Mouse (Mus musculus) CH12.LX (cell line): ENCODE results near the gene Gm21970. TPM values are rescaled to one million over a fixed set of nuclear protein-coding genes. Genes with fewer than 3 reads are reported as not detected.
"Not testable (repeated sequence)": the region's sequence is repeated elsewhere in the genome, so short reads cannot be mapped to it uniquely, and the experiment has no call there.

Experiments used
- DNase-seq: peaks from one replicate; pipeline ENCODE4 v3.0.0-alpha.2; 2013; ENCODE audit errors: extremely low read depth
- H3K27ac ChIP-seq: 2 replicates; pipeline ENCODE4 v1.5.1; 2012; ENCODE audit warnings: low read depth, mild to moderate bottlenecking, control low read depth, moderate library complexity; ENCODE audit not compliant: insufficient read depth
- H3K27me3 ChIP-seq: replicated peaks from 2 replicates; pipeline ENCODE3; 2012; ENCODE audit warnings: inconsistent platforms
- H3K36me3 ChIP-seq, 2 experiments: replicated peaks in 1 of 2; 2 replicates each; pipeline versions ENCODE3 to v1.6.1; 2012; ENCODE audit warnings: inconsistent platforms in 1 of 2, low read length in 1 of 2, mild to moderate bottlenecking in 1 of 2, mixed read lengths in 1 of 2, moderate library complexity in 1 of 2; ENCODE audit not compliant: control insufficient read depth in 1 of 2, insufficient read depth in 1 of 2
- H3K4me1 ChIP-seq, 2 experiments: 2 replicates each; pipeline ENCODE4 v1.6.1; 2012; ENCODE audit warnings: inconsistent platforms in 1 of 2, moderate library complexity in 1 of 2; ENCODE audit not compliant: insufficient read depth in 2 of 2, control insufficient read depth in 1 of 2
- H3K4me2 ChIP-seq: 2 replicates; pipeline ENCODE4 v1.6.1; 2012; ENCODE audit warnings: low read depth, mild to moderate bottlenecking, control low read depth; ENCODE audit not compliant: poor library complexity, insufficient read depth, severe bottlenecking
- H3K4me3 ChIP-seq, 3 experiments: fragments of 150-350 bp in 1 of 3; sonication (generic) in 1 of 3; replicated peaks in 1 of 3; 2 replicates each; pipeline versions ENCODE3 to v1.5.1; 2011 to 2012; ENCODE audit warnings: low read depth in 2 of 3, low read length in 2 of 3, mild to moderate bottlenecking in 2 of 3, moderate library complexity in 2 of 3, control low read depth in 1 of 3, improper control_type of control experiment in 1 of 3, inconsistent platforms in 1 of 3, mixed read lengths in 1 of 3; ENCODE audit not compliant: poor library complexity in 1 of 3
- H3K79me2 ChIP-seq: replicated peaks from 2 replicates; pipeline ENCODE4 v1.6.1; 2012; ENCODE audit warnings: mild to moderate bottlenecking, moderate library complexity; ENCODE audit not compliant: control insufficient read depth, poor library complexity, insufficient read depth, severe bottlenecking; ENCODE audit errors: extremely low read depth
- H3K9ac ChIP-seq: 2 replicates; pipeline ENCODE4 v1.6.1; 2012; ENCODE audit warnings: low read depth, mild to moderate bottlenecking, control low read depth, moderate library complexity; ENCODE audit not compliant: insufficient read depth
- H3K9me3 ChIP-seq: replicated peaks from 2 replicates; pipeline ENCODE3; 2012; ENCODE audit warnings: low read length, inconsistent platforms, mixed read lengths
- CTCF ChIP-seq, 2 experiments: IDR thresholded peaks in 1 of 2; conservative IDR thresholded peaks in 1 of 2; 2 replicates each; pipeline ENCODE4 v1.5.1; 2011 to 2012; ENCODE audit warnings: low read depth in 2 of 2, low read length in 2 of 2, improper control_type of control experiment in 1 of 2, inconsistent platforms in 1 of 2, mild to moderate bottlenecking in 1 of 2, moderate library complexity in 1 of 2
- E2F4 ChIP-seq: IDR thresholded peaks from 2 replicates; pipeline ENCODE4 v1.6.1; 2011; ENCODE audit warnings: low read depth, low read length, improper control_type of control experiment; ENCODE audit not compliant: insufficient replicate concordance
- EP300 ChIP-seq: IDR thresholded peaks from 2 replicates; pipeline ENCODE4 v1.6.1; 2011; ENCODE audit warnings: low read length, improper control_type of control experiment
- GABPA ChIP-seq: IDR thresholded peaks from 2 replicates; pipeline ENCODE4 v1.6.1; 2012; ENCODE audit warnings: low read depth, low read length, improper control_type of control experiment, inconsistent platforms; ENCODE audit not compliant: insufficient replicate concordance
- HCFC1 ChIP-seq: IDR thresholded peaks from 2 replicates; pipeline ENCODE4 v1.6.1; 2012; ENCODE audit warnings: low read depth, mild to moderate bottlenecking, inconsistent platforms, low read length, improper control_type of control experiment
- IRF4 ChIP-seq: IDR thresholded peaks from 2 replicates; pipeline ENCODE4 v1.6.1; 2014; ENCODE audit warnings: low read depth, mild to moderate bottlenecking, inconsistent platforms, low read length, improper control_type of control experiment
- JUN ChIP-seq: IDR thresholded peaks from 2 replicates; pipeline ENCODE4 v1.6.1; 2011; ENCODE audit warnings: low read depth, mild to moderate bottlenecking, low read length, improper control_type of control experiment, moderate library complexity; ENCODE audit not compliant: insufficient read depth
- JUND ChIP-seq: conservative IDR thresholded peaks from 2 replicates; pipeline ENCODE4 v1.6.1; 2011; ENCODE audit warnings: low read depth, low read length, improper control_type of control experiment
- KAT2A ChIP-seq: IDR thresholded peaks from 2 replicates; pipeline ENCODE4 v1.6.1; 2012; ENCODE audit warnings: low read length, improper control_type of control experiment, inconsistent platforms; ENCODE audit not compliant: insufficient replicate concordance
- MAFK ChIP-seq: IDR thresholded peaks from 2 replicates; pipeline ENCODE4 v1.6.1; 2011; ENCODE audit warnings: low read length, improper control_type of control experiment; ENCODE audit not compliant: insufficient replicate concordance
- MAX ChIP-seq: IDR thresholded peaks from 2 replicates; pipeline ENCODE4 v1.6.1; 2011; ENCODE audit warnings: low read length, improper control_type of control experiment
- MEF2A ChIP-seq: IDR thresholded peaks from 2 replicates; pipeline ENCODE4 v1.6.1; 2014; ENCODE audit warnings: low read depth, mild to moderate bottlenecking, inconsistent platforms, low read length, improper control_type of control experiment, borderline replicate concordance
- NELFE ChIP-seq: IDR thresholded peaks from 2 replicates; pipeline ENCODE4 v1.6.1; 2011; ENCODE audit warnings: low read depth, low read length, improper control_type of control experiment
- PAX5 ChIP-seq: IDR thresholded peaks from 2 replicates; pipeline ENCODE4 v1.6.1; 2012; ENCODE audit warnings: low read length, inconsistent platforms, mixed read lengths
- POLR2A ChIP-seq: IDR thresholded peaks from 2 replicates; pipeline ENCODE4 v1.6.1; 2011; ENCODE audit warnings: low read depth, mild to moderate bottlenecking, improper control_type of control experiment, low read length
- RCOR1 ChIP-seq: conservative IDR thresholded peaks from 2 replicates; pipeline ENCODE4 v1.6.1; 2012; ENCODE audit warnings: low read depth, mild to moderate bottlenecking, inconsistent platforms, low read length, improper control_type of control experiment
- SIN3A ChIP-seq: IDR thresholded peaks from 2 replicates; pipeline ENCODE4 v1.6.1; 2012; ENCODE audit warnings: low read length, improper control_type of control experiment, inconsistent platforms
- SMC3 ChIP-seq: IDR thresholded peaks from 2 replicates; pipeline ENCODE4 v1.6.1; 2011; ENCODE audit warnings: low read depth, low read length, improper control_type of control experiment
- TCF12 ChIP-seq: IDR thresholded peaks from 2 replicates; pipeline ENCODE4 v1.6.1; 2014; ENCODE audit warnings: low read depth, mild to moderate bottlenecking, inconsistent platforms, low read length, improper control_type of control experiment
- ZC3H11A ChIP-seq: IDR thresholded peaks from 2 replicates; pipeline ENCODE4 v1.6.1; 2012; ENCODE audit warnings: low read depth, mild to moderate bottlenecking, inconsistent platforms, low read length, improper control_type of control experiment
- ZKSCAN1 ChIP-seq: IDR thresholded peaks from 2 replicates; pipeline ENCODE4 v1.6.1; 2012; ENCODE audit warnings: low read depth, inconsistent platforms, low read length, improper control_type of control experiment, borderline replicate concordance
- ZNF384 ChIP-seq: IDR thresholded peaks from 2 replicates; pipeline ENCODE4 v1.6.1; 2012; ENCODE audit warnings: low read depth, low read length, improper control_type of control experiment, inconsistent platforms
- dilution Hi-C: fragments of 300-500 bp; cut with MboI; formaldehyde crosslinking; loops from 2 replicates; pipeline ENCODE4 v1.14.3; 2020; ENCODE audit warnings: low sequenced_read_pairs; ENCODE audit not compliant: extremely low pct_unique_long_range_greater_than_20kb, extremely low pct_ligation_motif_present
- in situ Hi-C: fragments of 300-500 bp; cut with MboI; formaldehyde crosslinking; loops from 3 replicates; pipeline ENCODE4 v1.14.3; 2019; ENCODE audit warnings: low sequenced_read_pairs, low pct_ligation_motif_present, low pct_unique_long_range_greater_than_20kb, mixed read lengths
- polyA plus RNA-seq: library from polyadenylated mRNA; unstranded; fragments of >175 nt; gene quantifications from 2 replicates; pipeline ENCODE4 v1.2.1, GENCODE M21; 2012; ENCODE audit warnings: low read depth; ENCODE audit not compliant: insufficient read length
- total RNA-seq, 2 experiments: library from RNA; depleted of rRNA; stranded (reverse); fragments of 300-350 nt in 1 of 2; fragments of >200 nt in 1 of 2; gene quantifications; 2 replicates each; pipeline ENCODE4 v1.2.3; 2012 to 2014

Gene Gm21970
- total and polyA plus RNA-seq, 3 experiments: not detected

- TF ChIP-seq PAX5: no peak
- no peak for TF ChIP-seq EP300
- no peak for TF ChIP-seq SMC3
- TF ChIP-seq JUN: no peak
- TF ChIP-seq KAT2A: no peak
- Histone ChIP-seq H3K79me2 (no peaks in the 10 kb centered on the region), H3K4me3 (no peak overlapping the region), H3K9ac (no peak overlapping the region), H3K9me3 (peaks cover 13% of the 10 kb centered on the region), H3K4me1 (peaks cover 31 to 47% of the 10 kb centered on the region in 2 experiments), H3K4me2 (no peak overlapping the region), H3K27me3 (no peaks in the 10 kb centered on the region), H3K27ac (peak overlapping the region; percentile 43; the same call in 1 of the 2 replicates), H3K36me3 (peaks cover 0 to 5% of the 10 kb centered on the region in 2 experiments)
- no peak for DNase-seq
- in situ Hi-C loops: no loop called here
- dilution Hi-C loops: no loop called here
These were observed 42.6 kb downstream of the Gm21970 start for GRCm38 (mm10) chr16:91434119-91434518.

GRCm38 (mm10) chr16:91438081-91438480 is 46.6 kb downstream of the Gm21970 start:
- H3K27ac ChIP-seq: no peak overlapping the region
- H3K36me3 ChIP-seq: no peaks in the 10 kb centered on the region
- no peak overlapping the region for H3K4me3 ChIP-seq
- peaks cover 19 to 47% of the 10 kb centered on the region in 2 experiments for H3K4me1 ChIP-seq
- dilution Hi-C loops: no loop called here
- no peak overlapping the region for H3K4me2 ChIP-seq
- H3K79me2 ChIP-seq: no peaks in the 10 kb centered on the region
- DNase-seq: no peak
- TF ChIP-seq MAX (no peak), PAX5 (no peak), NELFE (no peak), MAFK (no peak), GABPA (no peak), TCF12 (no peak), HCFC1 (no peak), E2F4 (no peak), ZNF384 (peak; percentile 46; the same call in 1 of the 2 replicates), CTCF (conservative IDR thresholded peaks at IDR 0.05 in 1 of 2, IDR thresholded peaks at IDR 0.05 in 1 of 2; ENCODE audit: low read depth in 2 of 2, low read length in 2 of 2) (peak in 1 of 2 experiments; percentile 42; a peak in 2 of 4 replicates), JUND (no peak), SIN3A (no peak), ZC3H11A (no peak), MEF2A (no peak), RCOR1 (no peak), ZKSCAN1 (no peak), IRF4 (no peak), SMC3 (peak; percentile 22; the same call in 1 of the 2 replicates), POLR2A (no peak)
- no peak overlapping the region for H3K9ac ChIP-seq
- H3K27me3 ChIP-seq: no peaks in the 10 kb centered on the region
- H3K9me3 ChIP-seq: no peaks in the 10 kb centered on the region
- in situ Hi-C loops: no loop called here

GRCm38 (mm10) chr16:91438599-91438998 is 47.1 kb downstream of the Gm21970 start:
- dilution Hi-C loops, H3K27me3 ChIP-seq, DNase-seq, H3K36me3 ChIP-seq, in situ Hi-C loops, H3K9ac ChIP-seq, H3K27ac ChIP-seq, H3K4me3 ChIP-seq, H3K4me2 ChIP-seq, H3K79me2 ChIP-seq, H3K9me3 ChIP-seq: not testable (repeated sequence)
- peaks cover 15 to 47% of the 10 kb centered on the region in 2 experiments for H3K4me1 ChIP-seq
